Mouse (Mus musculus) heart, embryonic 12.5 days (tissue): ENCODE results near the gene Paics. TPM values are rescaled to one million over a fixed set of nuclear protein-coding genes. Genes with fewer than 3 reads are reported as not detected.
"Not testable (repeated sequence)": the region's sequence is repeated elsewhere in the genome, so short reads cannot be mapped to it uniquely, and the experiment has no call there.

Experiments
- ATAC-seq: fragments of 200-750 bp; cut with Nextera tagmentation; 2 replicates; pipeline ENCODE4 v1.8.0; 2017; ENCODE audit warnings: moderate TSS enrichment, moderate library complexity; ENCODE audit not compliant: insufficient number of reproducible peaks, low FRiP score
- H3K27ac ChIP-seq: fragments of 300-500 bp; sonication (generic); 2 replicates; pipeline ENCODE4 v1.5.1; 2016; ENCODE audit warnings: mild to moderate bottlenecking, moderate library complexity; ENCODE audit not compliant: poor library complexity, severe bottlenecking
- H3K27me3 ChIP-seq: fragments of 300-500 bp; sonication (generic); replicated peaks from 2 replicates; pipeline ENCODE4 v1.6.1; 2016; ENCODE audit warnings: mild to moderate bottlenecking, moderate library complexity
- H3K36me3 ChIP-seq: fragments of 300-500 bp; sonication (generic); 2 replicates; pipeline ENCODE4 v1.6.1; 2016; ENCODE audit warnings: mild to moderate bottlenecking, moderate library complexity
- H3K4me1 ChIP-seq: fragments of 300-500 bp; sonication (generic); replicated peaks from 2 replicates; pipeline ENCODE4 v1.6.1; 2016; ENCODE audit warnings: mild to moderate bottlenecking
- H3K4me2 ChIP-seq: fragments of 300-500 bp; sonication (generic); 2 replicates; pipeline ENCODE4 v1.6.1; 2016; ENCODE audit warnings: mild to moderate bottlenecking, moderate library complexity
- H3K4me3 ChIP-seq: fragments of 300-500 bp; sonication (generic); 2 replicates; pipeline ENCODE4 v1.5.1; 2016; ENCODE audit warnings: mild to moderate bottlenecking
- H3K9ac ChIP-seq: fragments of 300-500 bp; sonication (generic); 2 replicates; pipeline ENCODE4 v1.6.1; 2016; ENCODE audit warnings: mild to moderate bottlenecking, moderate library complexity
- H3K9me3 ChIP-seq: fragments of 300-500 bp; sonication (generic); replicated peaks from 2 replicates; pipeline ENCODE4 v1.6.1; 2016; ENCODE audit warnings: mild to moderate bottlenecking, moderate library complexity
- WGBS: fragments of 180-500 bp; shearing (Covaris S2); methylation state at CpG from one replicate; pipeline ENCODE4 v1.1.7; 2016; 5-methylcytosine and 5-hydroxymethylcytosine counted together
- polyA plus RNA-seq: library from polyadenylated mRNA; unstranded; fragments of >200 nt; fragmentation: Nextera tagmentation; extraction: Ambion mirVana; gene quantifications from 2 replicates; pipeline ENCODE4 v1.2.1, GENCODE M21; 2016

Paics gene
- polyA plus RNA-seq, result 243 and 251 TPM in 2 replicates

GRCm38 (mm10) chr5:76951106-76952027, at the start of gene Paics, which contains the start of gene Ppat:
Gene Paics (plus strand): TSS chr5:76951307.
Gene Ppat (minus strand): TSS chr5:76951578.
- Histone ChIP-seq H3K27ac (peak within 1 kb of the TSS; percentile 91), H3K9ac (peak within 1 kb of the TSS; percentile 91), H3K4me1 (peaks cover 60% of the 10 kb centered on the region), H3K4me3 (peak within 1 kb of the TSS; percentile 91), H3K4me2 (peak within 1 kb of the TSS; percentile 97), H3K27me3 (no peaks in the 10 kb centered on the region), H3K9me3 (no peaks in the 10 kb centered on the region), H3K36me3 (peaks cover 22% of the 10 kb centered on the region)
- under 1% methylated on average over 81 of the region's 81 CpGs for WGBS
- ATAC-seq, result peak; percentile 98

- no peak overlapping the region for H3K4me2 ChIP-seq
- H3K27ac ChIP-seq, result no peak overlapping the region
- H3K9me3 ChIP-seq, result no peaks in the 10 kb centered on the region
- H3K4me3 ChIP-seq, result no peak overlapping the region
- no peak for ATAC-seq
- H3K4me1 ChIP-seq, result peaks cover 11% of the 10 kb centered on the region
- H3K36me3 ChIP-seq, result peaks cover 10% of the 10 kb centered on the region; the same call in 1 of the 2 replicates
- peak overlapping the region; percentile 40; the same call in 1 of the 2 replicates for H3K9ac ChIP-seq
- 37% methylated on average over 4 of the region's 4 CpGs for WGBS
- no peaks in the 10 kb centered on the region for H3K27me3 ChIP-seq
Observed at GRCm38 (mm10) chr5:76902131-76902530, 49.0 kb upstream of the Paics start.

- ATAC-seq, result no peak
- peak overlapping the region; percentile 73 for H3K4me3 ChIP-seq
- no peaks in the 10 kb centered on the region for H3K9me3 ChIP-seq
- H3K9ac ChIP-seq, result peak overlapping the region; percentile 85
- H3K4me1 ChIP-seq, result peaks cover 11% of the 10 kb centered on the region
- H3K27me3 ChIP-seq, result no peaks in the 10 kb centered on the region
- H3K36me3 ChIP-seq, result peaks cover 8% of the 10 kb centered on the region
- peak overlapping the region; percentile 80 for H3K4me2 ChIP-seq
- peak overlapping the region; percentile 92 for H3K27ac ChIP-seq
- 2% methylated on average over 19 of the region's 19 CpGs for WGBS
Observed at GRCm38 (mm10) chr5:76904713-76905404, 46.2 kb upstream of the Paics start.

- Histone ChIP-seq H3K9ac (peak within 1 kb of the TSS; percentile 85), H3K27me3 (no peaks in the 10 kb centered on the region), H3K36me3 (peaks cover 11% of the 10 kb centered on the region), H3K4me2 (peak within 1 kb of the TSS; percentile 80), H3K9me3 (no peaks in the 10 kb centered on the region), H3K4me1 (peaks cover 11% of the 10 kb centered on the region), H3K4me3 (peak within 1 kb of the TSS; percentile 73), H3K27ac (peak within 1 kb of the TSS; percentile 92)
- under 1% methylated on average over 47 of the region's 47 CpGs for WGBS
- ATAC-seq, result peak; percentile 99
Observed at GRCm38 (mm10) chr5:76905405-76906154, 45.5 kb upstream of the Paics start, which contains the start of gene Aasdh. Gene Aasdh (minus strand): TSS chr5:76905514.

GRCm38 (mm10) chr5:76906155-76906499, 45.0 kb upstream of the Paics start:
- Histone ChIP-seq H3K27ac (peak overlapping the region; percentile 92), H3K4me1 (peaks cover 11% of the 10 kb centered on the region)
- WGBS, result 26% methylated on average over 3 of the region's 3 CpGs

GRCm38 (mm10) chr5:76910807-76911206, 40.3 kb upstream of the Paics start:
- Histone ChIP-seq H3K4me2 (no peak overlapping the region), H3K9ac (no peak overlapping the region), H3K36me3 (peaks cover 30% of the 10 kb centered on the region), H3K4me3 (no peak overlapping the region), H3K9me3 (no peaks in the 10 kb centered on the region), H3K27ac (no peak overlapping the region), H3K4me1 (peaks cover 7% of the 10 kb centered on the region), H3K27me3 (no peaks in the 10 kb centered on the region)
- no peak for ATAC-seq
- 71% methylated on average over 3 of the region's 3 CpGs for WGBS

More at GRCm38 (mm10) chr5:76906155-76906499, 45.0 kb upstream of the Paics start:
- Histone ChIP-seq H3K36me3 (peaks cover 11% of the 10 kb centered on the region), H3K27me3 (no peaks in the 10 kb centered on the region), H3K9ac (peak overlapping the region; percentile 85), H3K4me2 (peak overlapping the region; percentile 80), H3K9me3 (no peaks in the 10 kb centered on the region), H3K4me3 (peak overlapping the region; percentile 73)
- ATAC-seq, result 0 out of 2 replicates have a peak, but pooled peaks have one; percentile 4

- not testable (repeated sequence) for H3K9me3 ChIP-seq, H3K9ac ChIP-seq, H3K4me2 ChIP-seq, H3K27ac ChIP-seq, H3K27me3 ChIP-seq, H3K4me3 ChIP-seq, H3K4me1 ChIP-seq, ATAC-seq
- 92% methylated on average over 5 of the region's 5 CpGs for WGBS
- peaks cover 40% of the 10 kb centered on the region for H3K36me3 ChIP-seq
Observed at GRCm38 (mm10) chr5:76912522-76912921, 38.6 kb upstream of the Paics start.

GRCm38 (mm10) chr5:76922833-76923232, 28.3 kb upstream of the Paics start:
- Histone ChIP-seq H3K9me3 (no peaks in the 10 kb centered on the region), H3K27ac (no peak overlapping the region), H3K9ac (no peak overlapping the region), H3K4me2 (no peak overlapping the region), H3K27me3 (no peaks in the 10 kb centered on the region), H3K4me3 (no peak overlapping the region), H3K4me1 (peaks cover 5% of the 10 kb centered on the region), H3K36me3 (peaks cover 62% of the 10 kb centered on the region)
- no peak for ATAC-seq
- 83% methylated on average over 4 of the region's 4 CpGs for WGBS

- H3K27me3 ChIP-seq, result no peaks in the 10 kb centered on the region
- H3K36me3 ChIP-seq, result peaks cover 57% of the 10 kb centered on the region
- no peaks in the 10 kb centered on the region for H3K9me3 ChIP-seq
- no peak overlapping the region for H3K9ac ChIP-seq
- no peak for ATAC-seq
- H3K4me3 ChIP-seq, result no peak overlapping the region
- H3K4me2 ChIP-seq, result no peak overlapping the region
- WGBS, result 93% methylated on average over 13 of the region's 13 CpGs
- peaks cover 10% of the 10 kb centered on the region for H3K4me1 ChIP-seq
- H3K27ac ChIP-seq, result no peak overlapping the region
Observed at GRCm38 (mm10) chr5:76923428-76923827, 27.7 kb upstream of the Paics start.

GRCm38 (mm10) chr5:76924296-76924695, 26.8 kb upstream of the Paics start:
- Histone ChIP-seq H3K9ac (no peak overlapping the region), H3K27me3 (no peaks in the 10 kb centered on the region), H3K4me2 (no peak overlapping the region), H3K4me1 (peaks cover 17% of the 10 kb centered on the region), H3K27ac (no peak overlapping the region), H3K4me3 (no peak overlapping the region), H3K36me3 (peaks cover 50% of the 10 kb centered on the region), H3K9me3 (no peaks in the 10 kb centered on the region)
- ATAC-seq, result no peak
- WGBS, result 90% methylated on average over 1 of the region's 1 CpGs
